Mouse (Mus musculus): ENCODE data around the gene Txk.

DNA sequence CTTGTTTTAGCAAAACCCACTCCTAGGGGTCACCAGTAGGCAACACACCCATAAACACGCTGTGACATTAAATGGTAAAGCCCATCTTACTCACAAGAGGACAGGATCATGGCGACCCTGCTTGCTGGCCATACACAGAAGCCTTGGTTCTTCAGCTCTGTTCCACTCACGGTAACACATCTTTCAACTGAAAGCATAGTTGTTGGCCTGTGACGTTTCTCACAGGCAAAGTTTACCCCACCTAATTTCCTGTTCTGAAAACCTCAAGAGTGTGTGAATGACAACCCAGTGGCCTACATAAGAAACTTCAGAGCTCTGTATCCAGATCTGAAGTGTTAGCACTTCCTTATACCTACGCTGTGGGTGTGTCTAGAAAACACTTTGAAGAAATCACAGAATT is at the start of gene Txk:
- TF ChIP-seq CTCF (IDR thresholded peaks at IDR 0.05; ENCODE audit: low read depth, low read length) (no peak), POLR2AphosphoS5 (IDR thresholded peaks at IDR 0.05; ENCODE audit: insufficient replicate concordance, low read depth, low read length) (no peak), GATA1 (IDR thresholded peaks at IDR 0.05; ENCODE audit: borderline replicate concordance, low read length) (no peak), GATA2 (IDR thresholded peaks at IDR 0.05; ENCODE audit: borderline replicate concordance, low read depth, low read length) (no peak), TAL1 (conservative IDR thresholded peaks at IDR 0.05; ENCODE audit: low read depth, low read length) (no peak)

Data from G1E (cell line).